Mouse (Mus musculus) liver, adult 2 months (tissue): Measurements from ENCODE around the gene Gm36176.

Experiments
- CTCF ChIP-seq: fragments of 200-500 bp; IDR thresholded peaks from 2 replicates; pipeline ENCODE4 v1.5.1; 2011; ENCODE audit warnings: low read depth, low read length, control low read depth
- POLR2A ChIP-seq: fragments of 200-500 bp; IDR thresholded peaks from 2 replicates; pipeline ENCODE4 v1.6.1; 2011; ENCODE audit warnings: low read length, control low read depth; ENCODE audit not compliant: insufficient read depth; ENCODE audit errors: extremely low read depth

DNA sequence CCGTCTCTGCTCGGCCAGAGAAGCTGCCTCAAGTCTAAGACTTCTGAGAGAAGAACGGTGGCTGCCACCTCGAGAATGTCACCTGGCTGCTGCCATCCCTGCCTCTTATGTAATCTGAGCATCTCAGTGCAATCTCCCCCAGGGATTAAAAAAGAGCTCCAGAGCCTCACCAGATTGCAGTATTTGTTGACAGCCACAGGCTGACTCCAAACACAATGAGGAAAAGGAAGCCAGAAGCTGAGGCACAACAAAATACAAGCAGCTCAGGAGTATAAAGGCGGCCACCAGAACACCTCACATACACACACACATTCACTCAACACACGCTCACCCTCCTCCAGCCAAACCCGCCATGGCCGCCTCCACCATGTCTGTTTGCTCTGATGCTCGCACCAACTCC lies 11.0 kb upstream of the Gm36176 start, which contains the start of gene Krtap10-10:
- TF ChIP-seq POLR2A (no peak), CTCF (no peak)
